Mouse (Mus musculus) left cerebral cortex, postnatal 10 days (tissue): ENCODE data around the gene Dlgap3. TPM values are rescaled to one million over a fixed set of nuclear protein-coding genes. Genes with fewer than 3 reads are reported as not detected.

Experiments used
- DNase-seq, 2 experiments: peaks; one replicate each; pipeline ENCODE4 v3.0.0; 2021 to 2022; ENCODE audit warnings: low spot score in 2 of 2, mixed read lengths in 1 of 2; ENCODE audit errors: extremely low spot score in 1 of 2
- intact Hi-C: fragments of 180-260 bp; cut with DNase I; formaldehyde crosslinking; loops from one replicate; pipeline ENCODE4 v1.15.1; 2025
- total RNA-seq, 2 experiments: library from RNA; stranded (reverse); gene quantifications; 2 replicates each; pipeline ENCODE4 v1.2.3; 2021

Dlgap3 gene
- 100 to 1,000 TPM; 275 to 284 TPM for total RNA-seq

DNA sequence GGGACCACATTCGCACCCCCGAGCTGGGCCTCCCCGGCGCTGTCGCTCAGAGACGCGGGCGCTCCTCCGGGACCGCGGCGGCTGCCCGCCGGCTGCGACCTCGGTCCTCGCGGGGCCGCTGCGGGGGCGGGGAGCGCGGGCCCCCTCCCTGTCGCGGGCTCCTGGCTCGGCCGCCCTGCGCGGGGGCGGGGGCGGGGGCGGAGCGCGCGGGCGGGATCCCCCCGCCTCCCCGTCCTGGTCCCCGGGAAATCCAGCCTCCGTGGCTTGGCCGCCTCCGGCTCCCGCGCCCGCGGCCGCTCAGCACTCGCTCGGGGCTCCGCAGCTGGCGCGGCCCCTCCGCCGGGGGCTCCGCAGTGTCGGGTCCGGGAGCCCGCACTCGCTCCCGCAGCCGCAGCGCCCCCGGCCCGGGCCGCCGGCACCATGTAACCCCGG is at the start of gene Dlgap3:
Gene Dlgap3, plus strand, starts transcription at position 291 of the 432 bp plus-strand sequence.
- DNase-seq, result peak in 1 of 2 experiments; percentile 65

DNA sequence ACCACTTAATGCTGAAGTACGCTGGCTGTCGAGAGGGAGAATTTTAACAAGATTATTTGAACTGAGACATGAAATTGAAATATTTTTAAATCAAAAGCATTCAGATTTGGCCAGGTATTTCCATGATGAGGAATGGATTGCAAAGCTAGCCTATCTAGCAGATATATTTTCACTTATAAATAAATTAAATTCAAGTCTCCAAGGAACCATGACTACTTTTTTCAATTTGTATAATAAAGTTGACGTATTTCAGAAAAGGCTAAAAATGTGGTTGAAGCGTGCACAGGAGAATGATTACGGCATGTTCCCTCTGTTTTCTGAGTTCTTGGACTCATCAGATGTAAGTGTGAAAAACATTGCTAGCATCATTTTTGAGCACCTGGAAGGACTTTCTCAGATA is 45.6 kb upstream of the Dlgap3 start, which contains the start of gene Tmem35b:
Gene Tmem35b, plus strand, starts transcription at position 301 of the 400 bp plus-strand sequence.
- no peak for DNase-seq
- intact Hi-C loops, result no loop called here

More for the DNA sequence above, at the start of gene Dlgap3:
- intact Hi-C loops, result no loop called here

DNA sequence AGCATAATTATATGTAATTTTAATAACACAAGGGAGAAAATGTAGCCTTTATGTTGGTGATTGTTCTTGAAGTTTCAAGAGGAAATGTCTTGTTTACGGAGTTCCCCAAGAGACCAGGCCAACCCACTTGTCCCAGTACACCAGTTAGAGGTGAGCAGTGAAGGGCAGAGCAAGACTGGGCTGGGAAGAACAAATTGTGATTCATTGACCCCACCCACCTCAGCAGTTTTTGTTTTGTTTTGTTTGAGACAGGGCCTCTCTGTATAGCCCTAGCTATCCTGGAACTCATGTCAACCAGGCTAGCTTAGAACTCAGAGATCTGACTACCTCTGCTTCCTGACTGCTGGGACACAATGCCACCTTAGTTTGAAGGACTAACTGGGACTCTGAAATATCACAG is 44.7 kb upstream of the Dlgap3 start:
- intact Hi-C loops, result no loop called here

DNA sequence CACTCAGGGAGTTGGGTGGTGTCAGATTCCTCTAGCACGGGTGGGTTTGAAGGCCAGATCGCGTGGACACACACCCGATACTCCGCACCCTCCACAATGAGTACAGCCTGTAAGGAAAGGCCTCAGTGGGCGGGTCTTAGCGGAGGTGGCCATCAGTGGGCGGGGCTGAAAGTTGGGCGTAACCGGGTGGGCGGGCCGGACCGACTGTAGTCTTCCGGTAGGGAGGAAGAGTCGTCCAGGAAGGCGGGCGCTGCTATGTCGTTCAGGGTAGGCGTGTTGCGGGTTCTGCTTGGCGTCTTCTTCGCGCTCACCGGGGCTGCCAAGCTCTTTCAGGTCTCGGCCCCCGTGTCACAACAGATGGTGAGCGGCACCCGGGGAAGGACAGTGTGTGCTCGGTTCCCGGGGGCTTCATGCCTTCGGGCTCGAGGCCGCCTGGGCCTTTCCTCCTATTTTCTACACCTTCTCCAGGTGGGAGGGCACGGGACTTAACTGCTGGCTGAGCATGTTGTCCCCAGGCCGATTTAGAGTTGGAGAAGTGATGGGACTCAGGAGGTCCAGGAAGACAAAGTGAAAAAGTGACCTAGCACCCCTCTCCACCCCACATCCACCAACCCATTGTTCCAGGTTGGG is 43.1 kb upstream of the Dlgap3 start:
- intact Hi-C loops, result no loop called here
- peak; percentile 34 to 90 for DNase-seq

More for the DNA sequence above, 44.7 kb upstream of the Dlgap3 start:
- no peak for DNase-seq

DNA sequence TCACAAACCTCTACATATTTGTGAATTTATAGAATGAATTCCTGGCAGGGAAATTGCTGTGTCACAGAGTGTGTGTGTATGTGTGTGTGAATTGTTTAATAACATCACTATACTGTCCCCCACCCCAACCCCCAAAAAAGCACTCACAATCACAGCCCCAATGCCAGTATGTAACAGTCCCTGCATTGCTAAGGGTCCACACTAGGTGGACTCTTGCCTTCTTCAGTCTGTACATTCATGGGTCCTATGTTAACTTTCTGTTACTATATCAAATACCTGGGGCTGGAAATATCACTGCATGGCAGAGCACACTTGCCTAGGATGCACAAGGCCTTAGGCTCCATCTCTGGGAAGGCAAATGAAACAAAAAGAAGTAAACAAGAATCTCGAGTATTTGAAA is 34.3 kb upstream of the Dlgap3 start:
- intact Hi-C loops, result no loop called here

DNA sequence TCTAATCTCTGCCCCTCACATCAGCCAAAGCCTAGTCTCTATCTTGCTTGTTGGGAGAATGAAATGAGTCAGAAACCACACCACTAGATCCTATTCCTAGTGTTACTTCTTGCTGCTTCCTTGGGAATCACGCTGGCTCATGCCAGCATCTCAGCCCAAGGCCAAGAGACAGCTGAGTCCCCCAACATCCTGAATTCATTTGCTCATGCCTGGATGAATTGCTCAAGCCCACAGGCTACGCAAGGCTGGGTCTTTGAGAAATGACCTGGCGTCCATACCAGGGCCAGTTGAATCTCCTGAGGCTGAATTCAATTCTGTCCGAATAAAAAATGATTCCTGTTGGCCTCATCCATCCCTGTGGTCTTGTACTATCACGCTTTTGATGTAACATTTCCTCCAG is 31.4 kb upstream of the Dlgap3 start:
- DNase-seq, result no peak
- intact Hi-C loops, result no loop called here

More for the DNA sequence above, 34.3 kb upstream of the Dlgap3 start:
- no peak for DNase-seq

DNA sequence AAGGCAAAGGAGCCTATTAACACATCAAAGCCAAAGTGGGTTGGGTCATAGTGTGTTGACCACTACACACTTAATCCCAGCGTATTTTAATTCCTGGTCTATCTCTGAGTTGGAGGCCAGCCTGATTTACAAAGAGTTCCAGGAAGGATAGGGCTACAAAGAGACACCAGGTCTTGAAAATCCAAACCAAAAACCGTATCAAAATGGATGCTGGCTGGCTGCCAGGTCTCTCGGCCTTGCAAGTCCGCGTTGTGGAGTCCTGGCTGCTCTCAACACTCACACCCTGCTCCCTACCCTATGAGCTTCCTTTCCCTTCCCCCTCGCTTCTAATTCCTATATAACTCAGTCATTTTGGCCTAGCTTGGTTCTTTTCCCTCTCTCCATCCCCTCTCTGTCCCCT is 30.5 kb upstream of the Dlgap3 start:
- intact Hi-C loops, result no loop called here
- DNase-seq, result peak in 1 of 2 experiments; percentile 32

DNA sequence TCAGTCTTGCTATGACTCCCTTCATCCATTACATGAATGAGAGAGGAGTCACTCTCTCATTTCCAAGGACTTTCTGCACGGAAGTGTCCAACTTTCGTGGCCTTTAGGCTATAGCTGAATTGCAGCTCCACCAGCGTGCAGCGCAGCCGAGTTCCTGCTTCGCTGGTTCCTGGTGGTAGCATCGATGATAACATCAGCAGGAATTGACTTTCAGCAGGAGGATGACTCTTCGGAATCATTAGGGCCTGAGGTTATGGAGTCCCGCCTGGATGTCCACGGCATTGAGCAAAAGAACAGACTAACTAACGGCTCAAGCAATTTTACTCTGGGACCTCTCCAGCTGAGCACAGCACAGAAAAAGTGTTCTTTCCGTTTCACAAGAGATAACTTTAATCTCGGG is 19.0 kb upstream of the Dlgap3 start:
- intact Hi-C loops, result loop anchor here (10.0 kb wide), 1 partner anchor 165 kb away; the partner anchor contains the start of gene Gja4
- no peak for DNase-seq

DNA sequence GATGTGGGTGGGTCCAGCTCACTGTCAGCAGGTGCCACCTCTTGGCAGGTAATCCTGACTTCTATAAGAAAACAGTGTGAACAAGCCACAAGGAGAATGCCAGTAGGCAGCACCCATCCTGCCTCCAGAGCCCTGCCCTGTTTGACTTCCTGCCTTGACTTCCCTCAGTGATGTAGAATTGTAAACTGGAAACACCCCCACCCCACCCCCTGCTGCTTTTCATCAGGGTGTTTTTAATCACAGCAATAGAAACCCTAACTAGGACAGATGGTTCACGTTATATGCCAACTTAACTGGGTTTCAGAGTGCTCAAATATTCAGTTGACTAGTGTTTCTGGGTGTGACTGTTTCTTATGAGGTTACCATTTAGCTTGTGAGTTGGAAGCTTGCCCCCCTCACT is 15.7 kb upstream of the Dlgap3 start:
- no peak for DNase-seq
- intact Hi-C loops, result loop anchor here (10.0 kb wide), 1 partner anchor 161 kb away; the partner anchor contains the start of gene Gja4

DNA sequence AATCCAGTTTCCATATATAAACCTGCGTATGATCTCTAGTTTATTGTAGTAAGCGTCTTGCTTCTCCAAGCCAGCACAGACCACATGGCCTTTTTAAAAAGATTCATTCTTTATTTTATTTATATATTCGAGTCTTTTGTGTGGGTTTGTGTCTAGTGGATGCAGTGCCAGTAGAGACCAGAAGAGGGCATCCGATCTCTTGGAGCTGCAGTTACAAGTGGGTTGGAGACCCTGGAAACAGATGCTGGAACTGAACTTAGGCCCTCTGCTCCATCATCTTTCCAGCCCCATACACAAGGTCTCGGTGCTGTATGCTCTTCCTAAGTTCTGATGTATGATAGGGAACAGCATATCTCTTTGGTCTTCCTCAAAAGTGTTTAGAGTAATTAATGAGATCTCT is 13.2 kb upstream of the Dlgap3 start:
- intact Hi-C loops, result loop anchor here (10.0 kb wide), 1 partner anchor 159 kb away; the partner anchor contains the start of gene Gja4
- DNase-seq, result no peak

DNA sequence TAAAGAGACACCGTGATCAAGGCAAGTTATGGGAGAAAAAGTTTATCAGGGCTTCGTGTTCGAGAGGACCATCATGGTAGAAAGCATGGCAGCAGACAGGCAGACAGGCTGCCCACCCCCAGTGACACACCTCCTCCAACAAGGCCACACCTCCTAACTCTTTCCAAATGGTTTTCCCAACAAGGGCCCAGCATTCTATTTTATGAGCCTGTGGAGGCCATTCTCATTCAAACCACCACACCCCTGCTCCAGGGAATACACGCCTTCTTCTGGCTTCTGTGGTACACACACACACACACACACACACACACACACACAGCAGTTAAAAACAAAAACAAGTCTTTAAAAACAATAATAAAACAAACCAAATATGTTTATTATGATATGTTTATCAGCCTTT is 11.3 kb upstream of the Dlgap3 start:
- DNase-seq, result no peak
- intact Hi-C loops, result loop anchor here (10.0 kb wide), 1 partner anchor 157 kb away; the partner anchor contains the start of gene Gja4

DNA sequence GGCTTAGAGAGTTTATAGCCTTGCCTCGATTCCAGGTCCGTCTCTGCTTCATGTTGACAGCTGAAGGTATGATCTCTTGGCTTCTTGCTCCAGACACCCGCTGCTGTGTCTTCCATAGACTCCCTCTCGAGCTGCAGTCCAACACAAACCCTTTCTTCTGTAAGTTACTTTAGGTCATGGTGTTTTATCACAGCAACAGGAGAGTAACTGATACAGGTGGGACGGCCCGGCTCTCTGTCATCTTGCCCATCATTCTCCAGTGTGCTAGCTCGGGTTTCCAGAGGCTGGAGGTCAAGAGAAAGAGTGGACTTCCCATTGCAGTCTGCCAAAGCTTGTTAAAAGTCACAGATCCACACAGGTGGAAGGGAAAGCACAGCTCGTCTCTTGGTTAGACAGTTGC is 5.1 kb upstream of the Dlgap3 start:
- no peak for DNase-seq
- intact Hi-C loops, result no loop called here

DNA sequence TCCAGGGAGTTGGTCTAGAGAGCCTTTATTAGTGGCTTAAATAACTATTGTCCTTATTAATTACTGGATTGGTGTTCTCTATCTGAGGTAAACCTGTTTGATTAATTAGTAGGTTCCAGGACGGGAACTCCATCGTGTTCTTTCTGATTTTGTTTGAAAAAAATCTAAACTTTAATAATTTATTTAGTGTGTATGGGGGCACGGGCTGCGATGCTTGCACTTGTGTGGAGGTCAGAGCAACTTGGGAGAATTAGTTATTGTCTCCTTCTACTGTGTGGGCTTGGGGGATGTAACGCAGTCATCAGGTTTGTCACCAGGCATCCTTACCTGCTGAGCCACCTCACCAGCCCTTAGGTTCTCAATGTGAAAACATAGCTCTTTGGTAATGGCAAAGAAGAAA is 1.9 kb upstream of the Dlgap3 start:
- DNase-seq, result no peak
- intact Hi-C loops, result no loop called here

DNA sequence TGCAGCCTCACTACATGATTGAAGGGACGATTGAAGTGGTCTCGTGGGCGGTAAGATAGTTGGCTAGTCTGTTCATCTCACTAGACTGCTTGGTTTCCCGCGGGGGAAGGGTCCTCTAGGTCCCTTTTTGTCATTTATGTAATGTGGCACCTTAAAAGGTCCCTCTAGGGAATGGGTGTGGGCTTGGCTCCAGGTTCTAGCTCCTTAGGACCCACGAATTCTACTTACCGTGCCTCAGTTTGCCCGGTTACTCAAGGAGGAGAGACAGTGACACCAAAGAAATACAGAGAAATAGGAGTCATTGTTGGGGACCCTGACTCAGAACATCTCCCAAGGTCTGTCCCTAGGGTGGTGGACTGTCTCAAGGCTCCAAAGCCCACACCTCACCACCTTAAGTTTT is 1.3 kb upstream of the Dlgap3 start:
- intact Hi-C loops, result no loop called here
- no peak for DNase-seq

DNA sequence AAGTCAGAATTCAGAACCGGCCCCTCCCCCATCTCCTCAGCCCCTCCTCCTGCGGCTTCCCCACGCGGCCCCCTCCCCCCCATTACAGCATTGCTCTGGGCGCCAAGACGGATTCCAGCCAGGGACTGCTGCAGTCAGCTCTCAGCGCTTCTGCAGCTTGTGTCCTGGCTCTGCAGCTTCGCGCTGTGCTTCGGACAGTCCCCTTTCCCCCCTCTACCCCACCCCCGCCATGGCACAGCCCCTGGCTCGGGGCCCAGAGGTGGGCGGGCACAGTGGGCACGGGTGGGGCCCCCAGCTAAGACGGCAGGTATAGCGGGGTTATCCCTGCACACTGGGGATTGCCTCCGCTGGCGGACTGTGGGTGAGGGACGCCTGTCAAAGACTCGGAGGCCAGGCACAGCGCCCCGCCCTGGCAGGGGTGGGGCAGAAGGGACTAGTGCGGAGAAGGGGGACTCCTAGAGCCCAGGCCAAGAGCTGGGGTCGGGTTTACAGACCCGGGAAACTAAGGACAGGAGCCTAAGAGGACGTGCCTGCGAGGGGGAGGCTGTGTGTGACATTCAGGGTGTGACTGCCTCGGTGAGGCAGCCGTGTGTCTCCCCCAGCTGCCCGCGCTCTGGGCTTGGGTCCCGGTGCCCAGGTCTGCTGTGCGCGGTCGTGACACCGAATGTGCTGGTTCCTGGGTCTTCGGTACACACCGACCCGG is 642 bp upstream of the Dlgap3 start:
- DNase-seq, result peak in 1 of 2 experiments; percentile 82
- intact Hi-C loops, result no loop called here

DNA sequence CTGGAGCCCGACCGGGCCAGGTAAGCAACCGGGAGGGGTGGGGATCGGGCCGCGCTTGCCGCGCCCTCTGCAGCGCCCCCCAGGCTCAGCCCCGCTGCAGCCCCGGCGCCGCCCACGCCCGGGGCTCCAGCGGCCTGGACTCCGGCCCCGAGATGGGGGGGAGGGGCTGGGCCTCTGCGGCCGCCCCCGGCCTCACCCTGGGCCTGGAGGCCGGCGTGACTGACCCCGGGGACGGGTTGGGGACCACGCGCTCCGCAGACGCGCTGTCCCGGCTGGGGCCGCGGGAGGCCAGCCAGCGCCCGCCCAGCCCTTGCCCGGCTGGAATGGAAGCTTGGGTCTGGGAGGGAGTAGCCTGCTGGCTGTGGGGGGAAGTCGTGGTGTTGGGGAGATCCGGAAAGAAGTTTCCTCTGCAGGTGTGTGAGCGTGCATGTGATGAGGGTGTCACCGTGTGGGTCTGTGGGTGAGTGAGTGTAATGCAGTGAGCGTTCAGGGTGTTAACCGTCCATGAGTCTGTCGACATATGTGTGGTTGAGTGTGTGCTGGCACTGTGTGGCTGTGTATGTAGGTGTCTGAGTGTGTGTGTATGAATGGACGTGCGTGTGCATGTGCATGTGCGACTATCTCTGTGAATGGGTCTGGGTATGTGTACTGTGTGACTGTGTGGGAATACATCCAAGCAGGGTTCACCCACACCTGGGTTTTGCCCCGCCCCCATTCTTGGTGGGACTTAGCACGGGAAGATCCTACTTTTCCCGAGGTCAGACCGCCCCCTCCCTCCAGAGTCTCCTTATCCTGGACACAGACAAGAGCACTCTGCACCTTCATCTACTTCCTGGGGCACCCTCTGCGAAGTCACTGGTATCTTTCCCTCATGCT is 580 bp downstream of the Dlgap3 start:
- peak in 1 of 2 experiments; percentile 58 for DNase-seq

DNA sequence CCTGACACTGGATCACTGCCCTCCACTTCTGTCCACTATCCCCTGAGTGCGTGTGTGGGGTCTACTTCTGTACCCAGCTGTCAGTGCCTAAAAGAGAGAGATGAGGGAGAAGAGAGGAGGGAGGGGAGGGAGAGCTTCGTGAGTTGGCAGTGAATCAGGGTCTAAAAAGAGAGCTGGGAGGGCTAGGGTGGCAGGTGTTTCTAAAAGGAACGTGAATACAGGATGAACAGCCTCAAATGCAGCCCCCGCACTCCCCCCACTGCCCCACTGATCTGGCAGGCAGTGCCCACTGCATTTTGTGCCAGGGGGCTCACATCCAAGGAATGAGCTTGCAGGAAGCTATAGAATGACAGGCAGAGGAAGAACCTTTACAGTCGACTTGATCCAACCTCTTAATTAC is 1.9 kb downstream of the Dlgap3 start:
- peak in 1 of 2 experiments; percentile 71 for DNase-seq
- intact Hi-C loops, result loop anchor here (5.0 kb wide), 2 partner anchors 66 to 94 kb away; partner anchors contain the start of gene Zmym6

More for the DNA sequence above, 580 bp downstream of the Dlgap3 start:
- intact Hi-C loops, result loop anchor here (5.0 kb wide), 2 partner anchors 68 to 92 kb away; partner anchors contain the start of gene Zmym6

DNA sequence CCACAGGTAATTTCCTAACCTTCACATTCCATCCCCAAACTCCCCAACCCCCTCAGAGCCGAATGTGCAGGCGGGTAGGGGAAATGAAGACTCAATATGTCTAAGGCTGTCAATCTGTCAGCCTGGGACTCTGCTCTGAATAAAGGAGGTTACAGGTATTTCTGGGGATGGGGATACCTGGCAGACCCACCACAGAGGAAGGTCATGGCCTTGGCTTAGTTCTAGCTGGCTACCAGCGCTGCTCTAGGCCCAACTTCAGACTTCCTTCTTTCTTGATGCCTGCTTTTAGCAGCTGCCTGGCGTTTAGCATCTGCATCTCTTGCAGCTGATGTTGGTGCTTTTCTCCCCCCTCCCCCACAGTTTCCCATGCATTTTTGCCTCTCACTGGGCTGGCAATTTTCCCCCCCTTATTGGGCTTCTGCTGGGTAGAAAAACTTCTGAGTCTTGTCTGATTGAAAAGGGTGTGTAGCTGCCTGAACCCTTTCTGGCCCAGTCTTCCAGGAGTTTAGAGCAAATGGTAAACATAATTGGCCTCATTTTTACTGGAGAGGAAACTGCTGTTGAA is 2.4 kb downstream of the Dlgap3 start:
- no peak for DNase-seq
- intact Hi-C loops, result loop anchor here (5.0 kb wide), 2 partner anchors 66 to 94 kb away; partner anchors contain the start of gene Zmym6
